Mouse (Mus musculus) kidney, postnatal 14 days (tissue): ENCODE measurements at regions not wholly inside any gene's neighbourhood (a gene's known extent, or its start where the extent isn't known, plus 50 kb on each side); places are given as distances from the start of the nearest gene placed in this dataset.
A peak's percentile ranks its signal among the peaks of the same experiment; 100 is the strongest.

Source experiments
- DNase-seq: peaks from one replicate; pipeline ENCODE4 v3.0.0; 2022; ENCODE audit warnings: mixed read lengths

GRCm38 (mm10) chrX:11387200-11387940 lies 59.7 kb downstream of the H2al1j start:
- no peak for DNase-seq

DNA sequence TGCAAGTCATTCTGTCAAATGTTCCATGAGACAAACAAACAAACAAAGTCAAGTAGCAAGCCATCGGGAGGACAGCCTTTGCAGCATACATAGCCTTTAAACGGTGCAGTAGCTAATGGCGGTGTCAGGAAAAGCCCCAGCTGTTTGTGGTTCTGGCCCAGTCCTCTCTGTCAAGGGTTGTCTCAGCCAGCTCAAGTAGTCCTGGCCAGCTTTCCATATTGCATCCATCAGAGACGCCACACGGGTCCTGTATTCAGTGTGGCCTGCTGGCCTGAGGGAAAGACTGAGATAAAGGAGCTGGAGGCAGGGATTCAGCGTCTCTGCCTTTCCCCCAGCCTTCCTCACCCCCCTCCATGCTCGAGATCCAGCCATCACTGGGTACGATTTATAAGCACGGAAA lies 61.2 kb downstream of the H2al1j start:
- DNase-seq = peak; percentile 42

- DNase-seq = no peak
Observed at GRCm38 (mm10) chrX:11400406-11400805, 72.8 kb downstream of the H2al1j start.

- DNase-seq = no peak
Observed at GRCm38 (mm10) chrX:11404369-11404768, 76.7 kb downstream of the H2al1j start.

DNA sequence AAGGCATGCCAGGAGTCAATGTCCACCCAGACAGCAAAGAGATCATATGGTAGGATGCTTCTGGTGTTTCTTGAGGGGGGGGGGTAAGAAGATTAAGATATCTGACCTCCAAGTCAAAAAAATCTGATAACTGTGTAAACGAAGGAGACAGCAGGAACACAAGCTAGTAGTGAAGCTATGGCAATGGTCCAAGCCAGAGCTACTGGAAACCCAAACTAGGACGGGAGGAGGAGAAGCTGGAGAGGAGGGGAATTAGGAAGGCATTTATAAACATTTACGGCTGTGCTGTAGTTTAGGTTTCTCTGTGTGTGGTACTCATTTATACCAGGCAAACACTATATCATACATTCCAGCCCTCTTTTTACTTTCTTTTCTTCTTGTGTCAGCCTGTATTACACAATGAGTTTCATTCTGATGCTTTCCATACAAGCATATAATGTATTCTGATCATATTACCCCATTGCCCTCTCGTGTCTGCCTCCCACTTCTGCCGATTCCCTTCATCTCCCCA lies 84.7 kb downstream of the H2al1j start:
- DNase-seq = no peak

DNA sequence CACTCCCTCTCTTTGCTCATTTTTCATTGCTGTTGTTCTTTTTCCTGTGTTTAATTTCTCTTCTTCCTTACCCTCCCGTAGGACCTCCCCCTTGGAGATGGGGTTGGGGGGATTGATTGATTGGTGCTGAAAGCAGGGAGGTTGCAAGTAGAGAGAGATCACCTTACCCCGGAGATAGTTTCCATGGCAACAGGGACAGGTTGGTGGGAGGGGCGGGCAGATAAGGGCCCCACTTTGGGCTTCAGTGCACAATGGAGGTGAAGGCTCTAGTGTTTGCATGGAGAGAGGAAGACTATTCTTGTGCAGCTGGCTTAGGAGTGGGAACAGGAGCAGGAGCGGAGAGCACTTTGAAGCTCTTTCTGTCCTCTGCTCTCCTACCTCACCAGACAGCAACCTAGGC lies 88.0 kb downstream of the H2al1j start:
- DNase-seq = no peak

GRCm38 (mm10) chrX:11416510-11416909 lies 88.9 kb downstream of the H2al1j start:
- DNase-seq = no peak

GRCm38 (mm10) chrX:11417861-11418260 lies 90.2 kb downstream of the H2al1j start:
- no peak for DNase-seq

DNA sequence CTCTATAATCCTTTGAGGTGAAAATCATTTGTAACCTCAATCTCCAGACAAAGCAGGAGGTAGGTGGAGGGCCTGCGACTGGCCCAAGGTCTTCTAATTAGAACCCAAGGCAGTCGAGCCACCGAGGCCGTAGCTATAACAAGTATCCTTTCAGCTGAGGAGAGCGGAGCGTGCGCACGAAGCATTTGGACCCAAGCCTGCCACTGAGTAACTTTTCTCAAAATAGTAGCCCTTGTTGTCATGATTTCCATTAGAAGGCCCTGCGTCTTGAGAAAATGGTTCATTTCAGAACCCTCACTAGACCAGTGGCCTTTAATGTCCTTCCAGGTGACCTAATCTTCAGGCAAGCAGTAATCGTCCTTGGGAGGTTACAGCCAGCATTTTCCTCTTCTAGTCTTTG lies 90.6 kb downstream of the H2al1j start:
- DNase-seq = no peak

- DNase-seq = peak; percentile 7
Observed at GRCm38 (mm10) chrX:11419162-11419631, 91.6 kb downstream of the H2al1j start.

- DNase-seq = no peak
Observed at GRCm38 (mm10) chrX:11432403-11433004, 104.9 kb downstream of the H2al1j start.

GRCm38 (mm10) chrX:11435338-11435737 lies 107.7 kb downstream of the H2al1j start:
- no peak for DNase-seq

DNA sequence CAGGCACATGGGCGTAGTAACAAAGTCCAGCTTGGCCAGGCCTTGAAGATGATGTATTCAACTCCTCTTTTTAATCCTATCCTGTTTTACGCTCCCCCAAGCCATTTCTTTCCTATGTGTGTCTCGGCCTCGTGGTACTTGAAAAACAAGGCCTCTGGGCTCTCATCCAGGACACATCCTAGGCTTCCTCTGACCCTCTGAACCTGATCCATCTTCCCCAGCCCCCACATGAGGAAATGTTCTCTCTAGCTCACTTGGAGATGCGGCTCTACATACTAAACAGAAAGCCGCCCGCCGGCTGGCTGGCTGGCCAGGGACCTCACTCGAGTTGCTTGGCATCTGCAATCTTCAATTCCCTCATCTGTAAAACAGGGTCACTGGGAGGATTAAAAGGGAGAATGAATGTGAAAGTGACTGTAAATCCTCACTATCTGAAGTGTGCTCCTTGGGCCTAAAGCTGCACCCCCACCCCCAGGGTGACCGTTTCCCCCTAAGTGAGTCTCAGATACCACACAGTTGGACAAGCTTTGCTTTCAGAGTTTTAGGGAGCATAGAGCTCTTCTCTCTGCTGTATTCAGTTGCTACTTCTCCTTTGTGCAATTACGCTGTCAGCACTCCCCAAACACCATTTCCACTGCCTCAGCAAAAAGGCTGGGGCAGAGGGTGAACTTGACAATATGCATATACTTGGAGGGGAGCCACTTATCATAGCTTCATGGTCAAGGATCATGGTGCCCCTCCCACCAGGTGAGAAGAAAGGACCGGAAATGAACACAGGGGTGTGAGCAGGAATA lies 109.7 kb downstream of the H2al1j start:
- DNase-seq = peak; percentile 75

DNA sequence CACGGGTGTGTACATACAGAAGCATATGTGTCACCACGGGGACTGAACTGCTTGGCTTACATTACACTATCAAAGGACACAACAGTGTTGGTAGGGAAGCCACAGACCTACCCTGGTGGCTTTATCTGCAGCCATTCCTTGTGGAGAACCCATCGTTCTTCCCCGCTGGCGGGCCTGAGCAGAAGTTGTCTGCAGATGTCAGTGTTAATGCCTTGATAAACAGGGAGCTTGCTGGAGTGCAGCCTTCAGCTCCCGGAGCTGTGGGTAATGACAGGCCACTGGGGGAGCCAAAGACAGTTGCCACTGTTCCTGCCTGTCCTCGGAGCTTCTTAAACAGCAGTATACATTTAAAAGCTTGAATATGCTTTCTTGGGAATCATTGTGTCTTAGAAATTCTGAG lies 115.9 kb downstream of the H2al1j start:
- no peak for DNase-seq

- DNase-seq = peak; percentile 86
Observed at GRCm38 (mm10) chrX:11444261-11444725, 116.7 kb downstream of the H2al1j start.

GRCm38 (mm10) chrX:11448711-11449110 lies 121.1 kb downstream of the H2al1j start:
- DNase-seq = no peak

DNA sequence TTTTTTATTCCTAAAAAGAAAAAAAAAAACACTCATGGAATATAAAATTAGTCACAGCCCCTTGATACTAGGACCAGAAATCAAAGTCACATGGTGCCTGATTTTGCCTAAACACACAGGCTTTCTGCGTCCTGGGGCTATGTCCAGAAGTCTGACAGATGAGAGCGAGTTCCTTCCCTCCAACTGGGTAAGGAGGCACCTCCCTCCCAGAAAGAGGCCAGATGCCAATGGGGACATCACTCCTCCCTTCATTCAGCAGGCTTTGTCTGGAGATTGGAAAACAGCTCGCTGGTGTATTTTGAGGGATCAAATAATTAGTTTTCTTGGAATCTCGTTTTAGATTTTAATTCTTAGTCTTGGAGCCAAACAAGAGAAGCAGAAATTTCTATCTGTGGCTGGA lies 130.9 kb downstream of the H2al1j start:
- no peak for DNase-seq

DNA sequence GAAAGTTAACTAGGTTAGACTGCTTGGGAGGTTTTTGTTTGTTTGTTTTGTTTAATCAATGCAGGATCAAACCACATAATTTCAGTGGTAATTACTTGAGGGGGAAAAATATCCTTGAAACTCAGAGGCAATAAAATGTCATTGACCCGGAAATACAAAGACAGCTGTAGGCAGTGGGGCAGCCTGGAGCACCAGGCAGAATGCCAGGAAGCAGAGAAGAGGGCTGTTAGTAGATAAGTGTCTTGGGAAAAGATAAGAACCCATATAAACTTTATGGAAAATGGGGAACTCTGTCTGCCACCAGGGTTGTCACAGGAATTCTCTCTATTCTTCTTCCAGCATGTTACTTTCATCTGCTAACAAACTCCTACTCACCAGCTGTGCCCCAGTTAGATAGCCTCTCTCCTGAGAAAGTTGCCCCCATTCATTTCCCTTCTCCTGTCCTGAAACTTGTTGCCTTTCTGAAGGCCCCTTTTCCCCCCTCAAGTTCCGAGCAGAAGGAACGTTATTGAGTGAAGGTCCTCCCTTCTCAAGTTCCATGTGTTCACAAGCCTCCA lies 136.4 kb downstream of the H2al1j start:
- DNase-seq = peak; percentile 43

DNA sequence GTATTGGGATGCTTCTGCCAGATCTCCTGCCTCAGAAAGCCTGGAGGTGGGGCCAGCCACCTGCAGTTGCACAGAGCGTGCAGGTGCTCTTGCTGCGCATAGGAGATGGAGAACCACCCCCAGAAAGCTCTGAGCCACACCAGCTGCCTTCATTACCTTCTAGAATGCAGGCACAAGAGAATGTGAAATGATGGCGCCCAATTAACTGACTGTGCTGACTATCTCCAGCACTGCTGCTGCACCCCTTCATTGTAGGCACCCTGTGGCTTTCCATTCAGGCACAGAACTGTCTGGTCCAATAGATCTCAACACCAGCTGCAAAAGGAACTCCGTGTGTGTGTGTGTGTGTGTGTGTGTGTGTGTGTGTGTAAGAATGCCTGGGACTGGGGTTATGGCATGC lies 138.6 kb downstream of the H2al1j start:
- DNase-seq = no peak

DNA sequence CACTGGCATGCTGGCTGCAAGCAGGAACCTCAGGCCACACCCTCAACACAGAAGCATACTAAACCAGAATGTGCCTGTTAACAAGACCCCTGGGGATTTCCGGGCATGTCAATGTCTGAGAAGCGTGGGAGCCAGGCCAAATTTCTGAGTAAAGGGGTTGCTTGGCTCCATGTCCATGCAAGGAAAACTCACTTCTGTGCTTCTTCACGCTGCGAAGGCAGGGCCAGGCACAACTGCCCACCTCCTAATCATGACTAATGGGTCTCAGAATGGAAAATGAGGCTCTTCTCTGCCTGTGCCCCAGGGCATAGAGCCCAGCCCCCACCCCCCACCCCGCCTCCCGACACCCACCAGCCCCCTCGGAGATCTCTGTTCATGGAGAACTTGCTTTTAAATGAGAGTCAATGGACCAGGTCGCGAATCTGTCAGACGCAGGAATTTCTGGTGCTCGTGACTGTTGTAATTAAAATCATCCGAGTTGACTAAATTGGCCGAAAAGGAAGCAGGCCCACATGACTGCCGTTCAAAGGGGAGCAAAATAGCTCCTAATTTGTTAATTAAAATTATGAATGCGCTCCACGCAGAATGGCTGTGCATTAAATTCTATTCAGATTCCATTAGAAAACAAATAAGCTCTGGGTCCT lies 152.2 kb downstream of the H2al1j start:
- DNase-seq = no peak

GRCm38 (mm10) chrX:11482141-11482540 lies 154.5 kb downstream of the H2al1j start:
- DNase-seq = peak; percentile 66

- DNase-seq = no peak
Observed at GRCm38 (mm10) chrX:11486588-11486987, 159.0 kb downstream of the H2al1j start.

- no peak for DNase-seq
Observed at GRCm38 (mm10) chrX:11487876-11488275, 160.3 kb downstream of the H2al1j start.
